Mouse (Mus musculus) midbrain, embryonic 16.5 days (tissue): ENCODE data around the gene Atp5g3. TPM values are rescaled to one million over a fixed set of nuclear protein-coding genes. Genes with fewer than 3 reads are reported as not detected.

ENCODE experiments used
- ATAC-seq: fragments of 200-750 bp; cut with Nextera tagmentation; 2 replicates; pipeline ENCODE4 v1.8.0; 2017; ENCODE audit warnings: moderate TSS enrichment
- H3K27ac ChIP-seq: fragments of 300-500 bp; sonication (generic); 2 replicates; pipeline ENCODE4 v1.5.1; 2014; ENCODE audit warnings: mild to moderate bottlenecking, low read length, mixed read lengths
- H3K27me3 ChIP-seq: fragments of 300-500 bp; sonication (generic); 2 replicates; pipeline ENCODE4 v1.6.1; 2014; ENCODE audit warnings: low read depth, low read length, mixed read lengths; ENCODE audit not compliant: control insufficient read depth, insufficient read depth
- H3K36me3 ChIP-seq: fragments of 300-500 bp; sonication (generic); 2 replicates; pipeline ENCODE4 v1.6.1; 2014; ENCODE audit warnings: mild to moderate bottlenecking, low read length, moderate library complexity, mixed read lengths; ENCODE audit not compliant: control insufficient read depth, insufficient read depth
- H3K4me1 ChIP-seq: fragments of 300-500 bp; sonication (generic); 2 replicates; pipeline ENCODE4 v1.6.1; 2014; ENCODE audit warnings: mild to moderate bottlenecking, low read length, mixed read lengths; ENCODE audit not compliant: control insufficient read depth, insufficient read depth
- H3K4me2 ChIP-seq: fragments of 300-500 bp; sonication (generic); 2 replicates; pipeline ENCODE4 v1.6.1; 2014; ENCODE audit warnings: mild to moderate bottlenecking, low read length, mixed read lengths
- H3K4me3 ChIP-seq: fragments of 300-500 bp; sonication (generic); 2 replicates; pipeline ENCODE4 v1.5.1; 2014; ENCODE audit warnings: low read depth, mild to moderate bottlenecking, low read length, moderate library complexity, mixed read lengths
- H3K9ac ChIP-seq: fragments of 300-500 bp; sonication (generic); 2 replicates; pipeline ENCODE4 v1.6.1; 2014; ENCODE audit warnings: low read depth, low read length, mixed read lengths
- H3K9me3 ChIP-seq: fragments of 300-500 bp; sonication (generic); replicated peaks from 2 replicates; pipeline ENCODE4 v1.6.1; 2014; ENCODE audit warnings: mild to moderate bottlenecking, low read length, mixed read lengths; ENCODE audit not compliant: control insufficient read depth, poor library complexity, severe bottlenecking
- WGBS: fragments of 180-500 bp; shearing (Covaris S2); extraction: QIAGEN DNeasy Blood & Tissue Kit; methylation state at CpG from one replicate; pipeline ENCODE4 v1.1.7; 2014; 5-methylcytosine and 5-hydroxymethylcytosine counted together
- polyA plus RNA-seq: library from polyadenylated mRNA; unstranded; fragments of >200 nt; fragmentation: Nextera tagmentation; extraction: Ambion mirVana; gene quantifications from 2 replicates; pipeline ENCODE4 v1.2.1, GENCODE M21; 2015

Gene Atp5g3
- polyA plus RNA-seq, 1 experiment from 2014 or later = 1,037 TPM

DNA sequence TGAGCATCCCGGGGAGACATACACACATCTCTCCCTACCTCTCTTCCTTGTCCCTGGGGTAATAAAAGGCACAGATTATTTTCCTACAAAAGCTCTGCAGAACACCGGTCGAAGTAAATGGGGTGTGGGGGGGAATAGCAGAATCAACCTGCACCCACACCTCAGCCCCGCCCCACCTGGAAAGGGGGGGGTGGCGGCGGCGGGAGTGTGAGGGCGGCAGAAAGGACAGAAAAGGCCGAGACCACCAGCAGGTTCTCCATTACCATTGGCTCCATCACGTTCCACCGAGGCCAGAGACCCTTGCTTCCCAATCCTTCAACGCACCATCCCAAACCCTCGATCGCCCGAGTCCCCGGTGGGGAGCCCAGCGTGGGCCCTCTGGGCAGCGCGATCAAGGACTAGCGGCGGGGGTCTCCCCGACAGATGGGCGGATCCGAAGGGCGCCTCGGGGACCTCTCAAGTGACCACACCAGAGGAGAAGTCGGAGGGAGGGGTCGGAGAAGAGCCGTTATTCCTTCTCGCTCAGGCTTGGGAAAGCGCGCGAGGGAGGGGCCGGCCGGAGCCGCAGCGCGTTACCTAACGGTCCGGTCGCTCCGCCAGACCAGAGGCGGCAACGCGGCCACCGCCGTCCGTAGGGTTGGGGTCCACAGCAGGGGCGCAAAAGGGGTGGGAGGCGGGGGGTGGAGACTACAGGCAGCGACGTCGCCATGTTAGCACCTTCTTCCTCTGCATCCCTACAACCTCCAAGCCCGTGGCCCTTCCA is 19.2 kb downstream of the Atp5g3 start:
- no peaks in the 10 kb centered on the region for H3K27me3 ChIP-seq
- ATAC-seq = peak; percentile 72

DNA sequence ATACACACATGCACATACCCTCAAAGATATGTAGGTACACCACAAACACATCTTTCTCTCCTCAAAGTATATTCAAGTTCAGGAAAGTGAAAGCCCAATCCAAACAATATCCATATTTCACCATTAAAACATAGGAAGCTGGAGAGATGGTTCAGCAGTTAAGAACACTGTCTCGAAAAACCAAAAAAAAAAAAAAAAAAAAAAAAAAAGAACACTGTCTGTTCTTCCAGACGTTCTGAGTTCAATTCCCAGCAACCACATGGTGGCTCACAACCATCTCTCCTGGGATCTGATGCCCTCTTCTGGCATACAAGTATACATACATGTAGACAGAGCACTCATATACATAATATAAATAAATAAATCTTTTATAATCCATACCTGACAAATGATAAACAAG is 25.1 kb downstream of the Atp5g3 start:
- no peaks in the 10 kb centered on the region for H3K27me3 ChIP-seq
- H3K4me2 ChIP-seq = no peak overlapping the region
- H3K4me1 ChIP-seq = peaks cover 8% of the 10 kb centered on the region
- no peak overlapping the region for H3K9ac ChIP-seq
- no peak overlapping the region for H3K4me3 ChIP-seq
- ATAC-seq = no peak
- H3K27ac ChIP-seq = no peak overlapping the region
- H3K9me3 ChIP-seq = 0 out of 2 replicates have a peak, but pooled peaks cover 2% of the 10 kb centered on the region
- H3K36me3 ChIP-seq = no peaks in the 10 kb centered on the region
- WGBS = 84% methylated on average over 2 of the region's 2 CpGs

More for the DNA sequence above, 19.2 kb downstream of the Atp5g3 start:
- peak overlapping the region; percentile 99 for H3K9ac ChIP-seq
- H3K36me3 ChIP-seq = no peaks in the 10 kb centered on the region
- WGBS = under 1% methylated on average over 51 of the region's 54 CpGs
- 0 out of 2 replicates have a peak, but pooled peaks cover 2% of the 10 kb centered on the region for H3K9me3 ChIP-seq
- H3K27ac ChIP-seq = peak overlapping the region; percentile 95
- peak overlapping the region; percentile 98 for H3K4me3 ChIP-seq
- H3K4me1 ChIP-seq = peaks cover 14% of the 10 kb centered on the region
- H3K4me2 ChIP-seq = peak overlapping the region; percentile 73

DNA sequence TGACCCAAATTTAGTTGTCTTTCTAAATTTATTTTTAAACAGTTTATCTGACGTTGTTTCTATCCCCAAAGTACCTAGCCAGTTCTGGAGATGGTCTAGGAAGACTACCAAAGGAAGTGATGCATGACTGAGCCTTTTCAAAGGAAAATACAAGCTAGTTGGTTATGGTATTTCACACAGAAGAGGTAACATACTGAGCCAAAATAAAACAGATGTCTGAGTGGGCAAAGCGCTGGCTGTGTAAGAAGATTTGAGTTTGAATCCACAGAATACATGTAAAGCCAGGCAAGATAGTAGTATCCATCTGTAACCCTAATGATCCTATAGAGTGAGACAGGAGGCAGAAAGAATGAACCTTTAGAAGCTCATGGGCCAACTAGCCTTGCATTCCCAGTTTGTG is 33.2 kb downstream of the Atp5g3 start:
- no peaks in the 10 kb centered on the region for H3K27me3 ChIP-seq
- no peak overlapping the region for H3K9ac ChIP-seq

DNA sequence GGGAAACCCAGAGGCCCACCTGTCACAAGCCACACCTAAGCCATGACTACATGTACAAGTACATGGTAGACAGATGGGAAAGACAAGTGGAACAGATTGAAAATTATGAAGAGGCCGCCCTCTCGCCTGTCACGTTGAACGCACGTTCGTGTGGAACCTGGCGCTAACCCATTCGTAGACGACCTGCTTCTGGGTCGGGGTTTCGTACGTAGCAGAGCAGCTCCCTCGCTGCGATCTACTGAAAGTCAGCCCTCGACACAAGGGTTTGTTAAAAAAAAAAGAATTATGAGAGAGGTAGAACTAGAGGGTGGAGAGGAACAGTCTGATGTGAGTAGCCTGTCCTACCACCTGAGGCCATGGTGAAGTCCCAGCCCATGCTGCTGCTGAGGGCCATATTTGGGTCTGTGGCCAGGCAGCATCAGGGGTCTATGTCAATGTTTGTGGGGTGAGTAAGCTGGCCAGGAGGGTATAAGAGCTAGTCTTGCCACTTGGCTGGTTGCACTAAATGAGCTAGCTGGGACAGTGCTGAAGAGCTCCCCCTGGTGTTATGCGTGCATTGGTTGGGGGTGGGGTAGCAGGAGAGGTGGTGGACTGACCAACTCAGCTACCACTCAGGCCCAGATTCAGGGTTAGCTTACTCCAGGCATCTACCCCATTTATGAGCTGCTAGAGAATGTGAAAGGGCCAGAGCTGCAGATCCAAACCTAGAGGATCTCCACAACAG is 43.2 kb downstream of the Atp5g3 start:
- Histone ChIP-seq H3K4me3 (no peak overlapping the region), H3K9me3 (no peaks in the 10 kb centered on the region), H3K9ac (no peak overlapping the region), H3K4me2 (no peak overlapping the region), H3K4me1 (no peaks in the 10 kb centered on the region), H3K36me3 (no peaks in the 10 kb centered on the region), H3K27me3 (no peaks in the 10 kb centered on the region), H3K27ac (no peak overlapping the region)
- WGBS = 78% methylated on average over 16 of the region's 16 CpGs
- no peak for ATAC-seq

More for the DNA sequence above, 33.2 kb downstream of the Atp5g3 start:
- Histone ChIP-seq H3K36me3 (0 out of 2 replicates have a peak, but pooled peaks cover 3% of the 10 kb centered on the region), H3K4me1 (no peaks in the 10 kb centered on the region), H3K4me2 (no peak overlapping the region), H3K27ac (no peak overlapping the region), H3K4me3 (no peak overlapping the region), H3K9me3 (no peaks in the 10 kb centered on the region)
- 82% methylated on average over 2 of the region's 2 CpGs for WGBS
- ATAC-seq = no peak

DNA sequence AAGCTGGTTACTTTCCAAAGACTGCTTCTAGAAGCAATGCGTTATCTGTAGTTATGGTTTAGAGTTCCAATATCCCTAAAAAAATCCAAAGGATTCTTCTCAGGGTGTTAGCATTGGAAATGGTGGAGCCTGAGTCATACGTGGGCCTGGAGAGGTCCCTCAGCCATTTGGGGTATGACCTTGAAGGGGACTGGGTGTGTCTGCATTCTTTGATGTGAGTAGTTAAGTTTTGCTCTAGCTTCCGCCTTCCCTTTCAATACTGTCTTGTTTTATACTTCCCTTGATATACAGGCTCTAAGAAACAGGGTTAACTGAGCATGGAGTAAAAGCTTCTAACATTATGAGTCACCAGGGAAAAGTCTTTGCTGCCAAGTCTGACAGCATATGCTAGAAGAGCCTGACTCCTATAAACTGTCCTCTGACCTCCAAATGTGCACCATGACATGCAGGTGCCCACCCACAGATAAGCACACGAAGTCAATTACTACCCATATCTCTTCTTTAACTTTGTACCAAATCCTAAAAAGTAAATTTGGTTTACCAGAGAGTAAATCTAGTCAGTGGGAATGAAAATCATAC is 51.0 kb downstream of the Atp5g3 start:
- Histone ChIP-seq H3K4me3 (no peak overlapping the region), H3K4me2 (no peak overlapping the region), H3K9ac (no peak overlapping the region), H3K27ac (no peak overlapping the region), H3K27me3 (no peaks in the 10 kb centered on the region), H3K36me3 (no peaks in the 10 kb centered on the region), H3K9me3 (no peaks in the 10 kb centered on the region), H3K4me1 (no peaks in the 10 kb centered on the region)
- 96% methylated on average over 4 of the region's 4 CpGs for WGBS
- ATAC-seq = no peak

Other genes starting within 250 kb of the Atp5g3 start
- 84.1 and 87.2 TPM in 2 replicates for gene Chn1, start 136.0 kb downstream of the Atp5g3 start, polyA plus RNA-seq
- 124 and 130 TPM in 2 replicates for gene Atf2, start 18.7 kb downstream of the Atp5g3 start, polyA plus RNA-seq